Mouse (Mus musculus) midbrain, embryonic 16.5 days (tissue): Measurements from ENCODE around the gene Podxl. TPM values are rescaled to one million over a fixed set of nuclear protein-coding genes. Genes with fewer than 3 reads are reported as not detected.

ENCODE experiments used
- ATAC-seq: fragments of 200-750 bp; cut with Nextera tagmentation; 2 replicates; pipeline ENCODE4 v1.8.0; 2017; ENCODE audit warnings: moderate TSS enrichment
- H3K27ac ChIP-seq: fragments of 300-500 bp; sonication (generic); 2 replicates; pipeline ENCODE4 v1.5.1; 2014; ENCODE audit warnings: mild to moderate bottlenecking, low read length, mixed read lengths
- H3K27me3 ChIP-seq: fragments of 300-500 bp; sonication (generic); 2 replicates; pipeline ENCODE4 v1.6.1; 2014; ENCODE audit warnings: low read depth, low read length, mixed read lengths; ENCODE audit not compliant: control insufficient read depth, insufficient read depth
- H3K36me3 ChIP-seq: fragments of 300-500 bp; sonication (generic); 2 replicates; pipeline ENCODE4 v1.6.1; 2014; ENCODE audit warnings: mild to moderate bottlenecking, low read length, moderate library complexity, mixed read lengths; ENCODE audit not compliant: control insufficient read depth, insufficient read depth
- H3K4me1 ChIP-seq: fragments of 300-500 bp; sonication (generic); 2 replicates; pipeline ENCODE4 v1.6.1; 2014; ENCODE audit warnings: mild to moderate bottlenecking, low read length, mixed read lengths; ENCODE audit not compliant: control insufficient read depth, insufficient read depth
- H3K4me2 ChIP-seq: fragments of 300-500 bp; sonication (generic); 2 replicates; pipeline ENCODE4 v1.6.1; 2014; ENCODE audit warnings: mild to moderate bottlenecking, low read length, mixed read lengths
- H3K4me3 ChIP-seq: fragments of 300-500 bp; sonication (generic); 2 replicates; pipeline ENCODE4 v1.5.1; 2014; ENCODE audit warnings: low read depth, mild to moderate bottlenecking, low read length, moderate library complexity, mixed read lengths
- H3K9ac ChIP-seq: fragments of 300-500 bp; sonication (generic); 2 replicates; pipeline ENCODE4 v1.6.1; 2014; ENCODE audit warnings: low read depth, low read length, mixed read lengths
- H3K9me3 ChIP-seq: fragments of 300-500 bp; sonication (generic); replicated peaks from 2 replicates; pipeline ENCODE4 v1.6.1; 2014; ENCODE audit warnings: mild to moderate bottlenecking, low read length, mixed read lengths; ENCODE audit not compliant: control insufficient read depth, poor library complexity, severe bottlenecking
- WGBS: fragments of 180-500 bp; shearing (Covaris S2); extraction: QIAGEN DNeasy Blood & Tissue Kit; methylation state at CpG from one replicate; pipeline ENCODE4 v1.1.7; 2014; 5-methylcytosine and 5-hydroxymethylcytosine counted together
- polyA plus RNA-seq: library from polyadenylated mRNA; unstranded; fragments of >200 nt; fragmentation: Nextera tagmentation; extraction: Ambion mirVana; gene quantifications from 2 replicates; pipeline ENCODE4 v1.2.1, GENCODE M21; 2015

The Podxl gene
- polyA plus RNA-seq, 1 experiment from 2014 or later = 8.5 TPM

DNA sequence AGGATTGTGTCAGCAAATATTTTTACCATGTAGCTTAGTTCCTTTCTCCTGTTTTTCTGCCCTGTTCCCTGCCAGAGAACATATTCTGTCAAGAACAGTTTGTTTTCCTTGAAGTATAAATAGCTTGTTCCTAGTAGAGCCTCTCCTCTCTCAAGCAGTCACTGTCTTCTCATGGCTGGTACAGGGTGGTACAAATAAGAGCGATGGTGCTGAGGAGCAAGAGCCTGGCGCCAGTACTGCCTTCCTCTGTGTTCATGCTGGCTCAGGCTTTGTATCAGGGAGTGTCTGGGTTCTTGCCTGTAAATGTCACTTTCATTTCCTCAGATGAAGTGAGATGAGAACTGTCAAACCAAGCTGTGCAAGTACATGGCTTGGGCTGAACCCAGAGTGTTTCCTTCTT, 61.2 kb downstream of the Podxl start:
- H3K4me3 ChIP-seq = no peak overlapping the region
- WGBS = 95% methylated on average over 2 of the region's 2 CpGs
- no peak overlapping the region for H3K9ac ChIP-seq
- no peak overlapping the region for H3K27ac ChIP-seq
- peaks cover 1% of the 10 kb centered on the region; the same call in 1 of the 2 replicates for H3K36me3 ChIP-seq
- no peaks in the 10 kb centered on the region for H3K27me3 ChIP-seq
- H3K4me1 ChIP-seq = peaks cover 3% of the 10 kb centered on the region; the same call in 1 of the 2 replicates
- H3K9me3 ChIP-seq = no peaks in the 10 kb centered on the region
- H3K4me2 ChIP-seq = no peak overlapping the region
- ATAC-seq = no peak

DNA sequence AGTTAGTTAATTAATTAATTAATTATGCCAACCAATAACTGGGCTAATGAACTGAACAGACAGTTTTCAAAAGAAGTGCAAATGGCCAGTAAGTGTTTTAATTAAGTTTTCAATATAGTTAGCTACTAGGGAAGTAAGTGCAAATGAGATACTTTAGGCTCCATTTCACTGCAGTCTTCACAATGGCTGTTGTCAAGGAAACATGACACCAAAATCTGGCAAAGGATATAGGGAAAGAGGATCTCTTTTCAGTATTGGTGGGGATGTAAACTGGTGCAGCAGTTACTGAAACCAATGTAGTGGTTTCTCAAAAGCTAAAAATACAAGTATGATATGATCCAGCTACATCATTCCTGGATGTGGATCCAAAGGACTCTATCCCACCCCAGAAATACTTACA, 63.1 kb downstream of the Podxl start:
- H3K27me3 ChIP-seq = no peaks in the 10 kb centered on the region
- H3K4me3 ChIP-seq = no peak overlapping the region
- peaks cover 2% of the 10 kb centered on the region; the same call in 1 of the 2 replicates for H3K36me3 ChIP-seq
- H3K27ac ChIP-seq = no peak overlapping the region
- H3K4me1 ChIP-seq = peaks cover 3% of the 10 kb centered on the region; the same call in 1 of the 2 replicates
- no peak overlapping the region for H3K9ac ChIP-seq
- ATAC-seq = no peak
- no peaks in the 10 kb centered on the region for H3K9me3 ChIP-seq
- no peak overlapping the region for H3K4me2 ChIP-seq

DNA sequence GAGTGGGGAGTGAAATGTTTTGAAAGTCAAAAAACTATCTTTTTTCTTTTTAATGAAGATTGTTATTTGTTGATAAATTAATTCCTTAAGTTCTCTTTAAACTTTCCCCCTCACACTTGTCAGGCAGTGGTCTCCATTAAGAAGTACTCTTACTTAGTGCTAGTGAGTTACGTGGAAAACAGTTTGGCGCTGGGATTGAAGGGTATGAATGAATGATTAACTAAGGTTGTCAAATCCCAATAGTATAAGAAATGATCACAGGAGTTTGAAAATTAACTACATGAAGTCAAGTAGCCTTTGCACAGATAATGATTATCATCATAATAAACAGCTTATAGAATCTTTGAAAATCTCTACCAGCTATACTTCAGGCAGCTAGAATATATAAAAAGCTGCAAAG, 63.5 kb downstream of the Podxl start:
- ATAC-seq = no peak
- H3K27ac ChIP-seq = no peak overlapping the region
- H3K4me3 ChIP-seq = no peak overlapping the region
- whole genome bisulfite sequencing = 73% methylated on average over 2 of the region's 2 CpGs
- no peaks in the 10 kb centered on the region for H3K27me3 ChIP-seq
- no peaks in the 10 kb centered on the region for H3K9me3 ChIP-seq
- H3K4me1 ChIP-seq = peaks cover 3% of the 10 kb centered on the region; the same call in 1 of the 2 replicates
- H3K9ac ChIP-seq = no peak overlapping the region
- no peak overlapping the region for H3K4me2 ChIP-seq
- peaks cover 2% of the 10 kb centered on the region; the same call in 1 of the 2 replicates for H3K36me3 ChIP-seq

DNA sequence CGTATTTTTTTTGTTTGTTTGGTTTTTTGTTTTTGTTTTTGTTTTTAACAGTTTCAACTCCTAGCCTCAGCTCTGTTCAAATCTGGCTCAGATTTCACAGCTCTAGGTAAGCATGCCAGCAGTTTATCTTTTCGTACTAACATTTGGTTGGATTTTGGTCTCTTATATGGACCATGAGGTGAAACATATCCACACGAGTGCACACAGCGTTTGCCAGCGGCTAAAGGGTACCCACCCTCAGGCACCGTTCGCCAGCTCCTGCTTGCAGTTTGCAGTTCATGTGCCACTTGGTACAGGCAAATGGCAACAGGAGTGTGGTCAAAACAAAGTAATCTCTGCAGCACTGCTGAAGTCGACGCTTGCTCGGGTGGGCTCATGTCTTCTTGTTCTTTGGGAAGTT, 63.9 kb downstream of the Podxl start:
- H3K27ac ChIP-seq = no peak overlapping the region
- no peak for ATAC-seq
- H3K27me3 ChIP-seq = no peaks in the 10 kb centered on the region
- no peak overlapping the region for H3K4me2 ChIP-seq
- no peak overlapping the region for H3K4me3 ChIP-seq
- WGBS = 90% methylated on average over 10 of the region's 10 CpGs
- peaks cover 2% of the 10 kb centered on the region; the same call in 1 of the 2 replicates for H3K36me3 ChIP-seq
- no peak overlapping the region for H3K9ac ChIP-seq
- peaks cover 3% of the 10 kb centered on the region; the same call in 1 of the 2 replicates for H3K4me1 ChIP-seq
- H3K9me3 ChIP-seq = no peaks in the 10 kb centered on the region

DNA sequence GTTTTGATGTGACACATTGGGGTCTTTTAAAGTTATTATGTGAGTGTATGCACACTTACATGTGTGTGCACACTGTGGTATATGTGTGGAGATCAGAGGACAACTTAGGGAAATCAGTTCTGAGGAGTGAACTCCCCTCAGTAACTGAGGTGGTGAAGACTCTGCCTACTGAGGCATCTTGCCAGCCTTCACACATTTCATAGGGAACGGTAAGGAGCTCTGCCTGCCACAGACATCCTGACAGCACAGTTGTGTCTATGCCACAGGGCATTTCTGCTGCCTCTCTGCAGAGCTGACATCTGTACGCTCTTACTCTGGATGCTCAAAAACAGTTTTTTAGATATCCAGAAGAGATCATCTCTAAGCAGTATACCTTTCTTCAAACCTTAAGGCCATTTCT, 67.6 kb downstream of the Podxl start:
- Histone ChIP-seq H3K36me3 (peaks cover 6% of the 10 kb centered on the region; the same call in 1 of the 2 replicates), H3K9ac (no peak overlapping the region), H3K4me2 (no peak overlapping the region), H3K9me3 (no peaks in the 10 kb centered on the region), H3K4me1 (peaks cover 3% of the 10 kb centered on the region; the same call in 1 of the 2 replicates), H3K27ac (no peak overlapping the region), H3K4me3 (no peak overlapping the region), H3K27me3 (no peaks in the 10 kb centered on the region)
- ATAC-seq = no peak
- 85% methylated on average over 2 of the region's 2 CpGs for WGBS

DNA sequence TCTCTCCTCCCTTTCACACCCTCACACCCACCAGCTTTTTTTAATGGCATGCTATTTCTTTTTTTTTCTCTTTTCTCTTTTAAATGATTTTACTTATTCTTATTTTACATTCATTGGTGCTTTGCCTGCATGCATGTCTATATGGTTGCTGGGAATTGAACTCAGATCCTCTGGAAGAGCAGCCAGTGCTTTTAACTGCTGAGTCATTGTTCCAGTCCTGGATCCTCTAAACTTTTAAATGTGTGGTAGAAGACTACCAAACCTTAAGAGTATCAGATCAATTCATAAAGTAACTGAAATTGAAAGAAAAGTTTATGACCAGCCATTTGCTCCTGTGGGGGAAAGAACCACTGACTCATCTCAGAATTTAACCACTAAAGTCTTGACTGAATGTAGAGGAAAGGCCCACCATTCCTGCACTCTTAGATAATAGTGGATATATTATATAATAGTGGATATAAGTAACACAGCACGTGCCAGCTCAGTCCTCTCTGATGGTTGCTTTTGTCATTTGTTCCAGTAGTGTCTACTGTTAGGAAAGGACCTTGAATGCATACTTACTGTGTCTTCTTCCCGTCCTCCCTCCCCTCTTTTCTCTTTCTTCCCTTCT, 68.6 kb downstream of the Podxl start:
- whole genome bisulfite sequencing = 81% methylated on average over 2 of the region's 2 CpGs
- H3K27me3 ChIP-seq = no peaks in the 10 kb centered on the region

DNA sequence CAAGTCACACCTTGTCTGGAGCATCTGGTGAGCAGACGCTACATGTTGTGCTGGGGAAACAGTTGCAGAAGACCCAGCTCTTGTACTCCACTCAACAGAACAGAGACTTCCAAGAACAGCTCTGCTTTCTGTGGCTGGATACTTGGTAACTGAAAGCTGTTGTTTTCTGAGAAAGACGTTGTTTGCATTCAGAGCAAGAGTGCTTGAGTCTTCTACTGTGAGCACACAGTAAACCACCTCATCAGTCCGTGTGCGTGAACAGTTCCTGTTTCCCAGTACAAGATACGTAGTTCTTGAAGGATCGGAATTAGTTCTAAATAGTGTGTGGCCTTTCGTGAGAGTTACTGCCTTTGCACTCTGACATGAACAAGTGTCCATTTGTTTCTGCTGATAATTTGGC, 73.8 kb downstream of the Podxl start:
- Histone ChIP-seq H3K4me1 (no peaks in the 10 kb centered on the region), H3K36me3 (peaks cover 6% of the 10 kb centered on the region), H3K9ac (no peak overlapping the region), H3K4me2 (no peak overlapping the region), H3K27me3 (no peaks in the 10 kb centered on the region), H3K27ac (no peak overlapping the region), H3K4me3 (no peak overlapping the region), H3K9me3 (no peaks in the 10 kb centered on the region)
- ATAC-seq = no peak
- 93% methylated on average over 7 of the region's 7 CpGs for WGBS

More for the DNA sequence above, 68.6 kb downstream of the Podxl start:
- no peaks in the 10 kb centered on the region for H3K9me3 ChIP-seq
- H3K36me3 ChIP-seq = peaks cover 6% of the 10 kb centered on the region; the same call in 1 of the 2 replicates
- no peak overlapping the region for H3K9ac ChIP-seq
- no peak for ATAC-seq
- H3K27ac ChIP-seq = no peak overlapping the region
- no peak overlapping the region for H3K4me3 ChIP-seq
- no peaks in the 10 kb centered on the region for H3K4me1 ChIP-seq
- no peak overlapping the region for H3K4me2 ChIP-seq

DNA sequence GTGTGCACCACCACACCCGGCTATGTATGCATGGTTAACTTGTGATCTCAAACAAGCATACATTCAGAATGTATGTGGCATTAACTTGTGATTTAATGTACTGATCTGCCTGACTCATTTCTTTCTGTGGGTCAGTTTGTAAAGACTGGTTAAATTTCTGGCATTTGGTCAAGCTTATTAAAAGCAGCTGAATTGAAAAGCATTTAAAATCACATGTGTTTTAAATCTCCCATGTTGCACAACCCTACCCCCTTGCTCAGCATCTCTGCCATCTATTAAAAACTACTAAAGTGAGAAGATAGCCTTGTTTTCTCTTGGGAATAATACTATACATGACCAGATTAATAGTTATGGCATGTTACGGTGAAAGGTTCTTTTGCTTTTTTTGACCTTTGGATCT, 77.2 kb downstream of the Podxl start:
- no peak overlapping the region for H3K4me2 ChIP-seq
- no peaks in the 10 kb centered on the region for H3K9me3 ChIP-seq
- no peaks in the 10 kb centered on the region for H3K4me1 ChIP-seq
- H3K27me3 ChIP-seq = no peaks in the 10 kb centered on the region
- peaks cover 3% of the 10 kb centered on the region for H3K36me3 ChIP-seq
- no peak for ATAC-seq
- no peak overlapping the region for H3K9ac ChIP-seq
- WGBS = 95% methylated on average over 2 of the region's 2 CpGs
- no peak overlapping the region for H3K27ac ChIP-seq
- H3K4me3 ChIP-seq = no peak overlapping the region

DNA sequence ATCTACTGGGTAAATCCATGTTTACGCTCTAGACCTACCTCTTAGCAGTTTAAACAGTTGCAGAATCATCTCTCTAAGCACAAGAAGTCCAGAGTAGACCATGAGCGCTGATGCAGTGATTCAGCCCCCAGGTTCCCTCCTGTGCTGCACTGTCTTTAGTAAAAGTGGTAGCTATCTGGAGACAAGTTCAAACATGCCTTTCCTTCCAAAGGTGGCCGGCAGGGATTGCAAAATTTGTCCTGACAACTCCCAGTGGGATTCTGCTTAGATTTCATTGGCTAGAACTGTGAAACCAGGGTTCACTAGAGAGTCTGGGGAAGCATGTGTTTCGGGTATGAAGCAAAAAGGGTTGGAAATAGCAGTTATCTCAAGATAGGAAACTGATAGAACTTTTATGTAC, 83.8 kb downstream of the Podxl start:
- WGBS = 83% methylated on average over 4 of the region's 4 CpGs
- no peak overlapping the region for H3K27ac ChIP-seq
- H3K9ac ChIP-seq = no peak overlapping the region
- no peak overlapping the region for H3K4me2 ChIP-seq
- no peak for ATAC-seq
- H3K9me3 ChIP-seq = no peaks in the 10 kb centered on the region
- 0 out of 2 replicates have a peak, but pooled peaks cover 3% of the 10 kb centered on the region for H3K36me3 ChIP-seq
- no peak overlapping the region for H3K4me3 ChIP-seq
- H3K27me3 ChIP-seq = no peaks in the 10 kb centered on the region
- H3K4me1 ChIP-seq = no peaks in the 10 kb centered on the region
